Mouse (Mus musculus) heart, embryonic 11.5 days (tissue): ENCODE data around the gene Fancd2. TPM values are rescaled to one million over a fixed set of nuclear protein-coding genes. Genes with fewer than 3 reads are reported as not detected.

Experiments
- ATAC-seq: fragments of 200-750 bp; cut with Nextera tagmentation; replicated peaks from 2 replicates; pipeline ENCODE4 v1.8.0; 2017; ENCODE audit warnings: moderate library complexity; ENCODE audit not compliant: insufficient number of reproducible peaks, low FRiP score, low TSS enrichment
- H3K27ac ChIP-seq: fragments of 300-500 bp; sonication (generic); 2 replicates; pipeline ENCODE4 v1.5.1; 2014; ENCODE audit warnings: mild to moderate bottlenecking, low read depth, low read length
- H3K27me3 ChIP-seq: fragments of 300-500 bp; sonication (generic); 2 replicates; pipeline ENCODE4 v1.6.1; 2014; ENCODE audit warnings: mild to moderate bottlenecking, low read length, mixed read lengths; ENCODE audit not compliant: control insufficient read depth, insufficient read depth
- H3K36me3 ChIP-seq: fragments of 300-500 bp; sonication (generic); 2 replicates; pipeline ENCODE4 v1.6.1; 2014; ENCODE audit warnings: mild to moderate bottlenecking, low read length, moderate library complexity, mixed read lengths; ENCODE audit not compliant: control insufficient read depth, insufficient read depth
- H3K4me1 ChIP-seq: fragments of 300-500 bp; sonication (generic); 2 replicates; pipeline ENCODE4 v1.6.1; 2014; ENCODE audit warnings: low read length; ENCODE audit not compliant: control insufficient read depth, insufficient read depth
- H3K4me2 ChIP-seq: fragments of 300-500 bp; sonication (generic); 2 replicates; pipeline ENCODE4 v1.6.1; 2014; ENCODE audit warnings: mild to moderate bottlenecking, moderate library complexity
- H3K4me3 ChIP-seq: fragments of 300-500 bp; sonication (generic); 2 replicates; pipeline ENCODE4 v1.5.1; 2014; ENCODE audit warnings: low read depth, low read length
- H3K9ac ChIP-seq: fragments of 300-500 bp; sonication (generic); 2 replicates; pipeline ENCODE4 v1.6.1; 2014; ENCODE audit warnings: mild to moderate bottlenecking, low read depth, low read length, moderate library complexity
- H3K9me3 ChIP-seq: fragments of 300-500 bp; sonication (generic); replicated peaks from 2 replicates; pipeline ENCODE4 v1.6.1; 2016; ENCODE audit warnings: low read length; ENCODE audit not compliant: control insufficient read depth
- WGBS: fragments of 180-500 bp; shearing (Covaris S2); extraction: QIAGEN DNeasy Blood & Tissue Kit; methylation state at CpG from one replicate; pipeline ENCODE4 v1.1.7; 2014; ENCODE audit not compliant: insufficient replicate concordance; 5-methylcytosine and 5-hydroxymethylcytosine counted together
- polyA plus RNA-seq: library from polyadenylated mRNA; unstranded; fragments of >200 nt; fragmentation: Nextera tagmentation; extraction: Ambion mirVana; gene quantifications from 2 replicates; pipeline ENCODE4 v1.2.1, GENCODE M21; 2014

Fancd2 gene
- polyA plus RNA-seq, 1 experiment from 2014 or later = 12.6 TPM

DNA sequence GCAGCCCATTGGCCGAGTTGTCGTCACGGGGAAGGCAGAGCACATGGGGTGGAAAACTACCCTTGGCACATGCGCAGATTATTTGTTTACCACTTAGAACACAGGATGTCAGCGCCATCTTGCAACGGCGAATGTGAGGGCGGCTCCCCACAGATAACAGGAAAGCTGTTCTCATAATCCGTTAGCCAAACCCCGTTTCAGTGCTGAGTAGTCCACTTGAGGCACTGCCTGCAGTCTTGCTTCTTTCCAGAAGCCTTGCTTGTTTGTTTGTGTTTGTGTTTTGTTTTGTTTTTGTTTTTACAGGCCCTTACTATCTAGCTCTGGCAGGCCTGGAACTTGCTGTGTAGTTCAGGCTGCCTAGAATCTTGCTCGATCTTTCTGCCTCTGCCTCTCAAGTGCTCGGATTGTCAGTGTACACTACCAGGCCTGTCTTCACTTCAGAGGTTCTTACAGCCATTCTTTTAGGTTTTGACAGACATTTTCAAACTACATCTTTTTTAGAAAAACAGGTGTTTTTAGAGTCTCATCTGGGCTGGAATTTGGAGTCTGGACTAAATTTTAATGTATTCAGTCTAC lies 12.5 kb downstream of the Fancd2 start:
- Histone ChIP-seq H3K36me3 (peaks cover 8% of the 10 kb centered on the region; the same call in 1 of the 2 replicates), H3K4me1 (no peaks in the 10 kb centered on the region), H3K4me3 (no peak overlapping the region), H3K4me2 (no peak overlapping the region), H3K27ac (no peak overlapping the region), H3K27me3 (no peaks in the 10 kb centered on the region), H3K9me3 (no peaks in the 10 kb centered on the region), H3K9ac (no peak overlapping the region)
- no peak for ATAC-seq
- WGBS = 89% methylated on average over 8 of the region's 12 CpGs

DNA sequence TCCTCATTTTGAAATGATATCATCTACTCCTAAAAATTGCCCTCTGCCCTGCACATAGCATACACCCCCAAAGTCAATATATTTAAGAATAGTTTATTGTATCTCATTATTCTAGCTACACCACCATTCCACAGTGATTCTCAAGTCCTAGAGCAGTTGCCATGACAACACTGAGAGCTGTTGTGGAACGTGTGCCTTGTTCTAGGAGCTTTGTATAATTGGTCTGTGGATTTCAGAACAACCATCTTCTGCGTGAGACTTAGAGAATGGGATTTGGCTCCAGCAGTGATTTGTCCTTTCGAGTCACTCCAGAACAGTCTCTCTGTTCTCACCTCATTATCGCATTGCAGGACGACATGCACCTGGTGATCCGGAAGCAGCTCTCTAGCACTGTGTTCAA lies 28.3 kb downstream of the Fancd2 start:
- H3K9ac ChIP-seq = no peak overlapping the region
- 84% methylated on average over 6 of the region's 6 CpGs for WGBS
- no peak for ATAC-seq
- no peak overlapping the region for H3K27ac ChIP-seq
- no peaks in the 10 kb centered on the region for H3K36me3 ChIP-seq
- no peaks in the 10 kb centered on the region for H3K4me1 ChIP-seq
- H3K27me3 ChIP-seq = no peaks in the 10 kb centered on the region
- no peak overlapping the region for H3K4me3 ChIP-seq
- H3K4me2 ChIP-seq = no peak overlapping the region
- no peaks in the 10 kb centered on the region for H3K9me3 ChIP-seq

GRCm38 (mm10) chr6:113564557-113564956 lies 33.1 kb downstream of the Fancd2 start:
- Histone ChIP-seq H3K4me2 (no peak overlapping the region), H3K4me1 (no peaks in the 10 kb centered on the region), H3K4me3 (no peak overlapping the region), H3K9me3 (no peaks in the 10 kb centered on the region), H3K27ac (no peak overlapping the region), H3K9ac (no peak overlapping the region), H3K36me3 (peaks cover 5% of the 10 kb centered on the region), H3K27me3 (no peaks in the 10 kb centered on the region)
- WGBS = 85% methylated on average over 1 of the region's 1 CpGs
- no peak for ATAC-seq

DNA sequence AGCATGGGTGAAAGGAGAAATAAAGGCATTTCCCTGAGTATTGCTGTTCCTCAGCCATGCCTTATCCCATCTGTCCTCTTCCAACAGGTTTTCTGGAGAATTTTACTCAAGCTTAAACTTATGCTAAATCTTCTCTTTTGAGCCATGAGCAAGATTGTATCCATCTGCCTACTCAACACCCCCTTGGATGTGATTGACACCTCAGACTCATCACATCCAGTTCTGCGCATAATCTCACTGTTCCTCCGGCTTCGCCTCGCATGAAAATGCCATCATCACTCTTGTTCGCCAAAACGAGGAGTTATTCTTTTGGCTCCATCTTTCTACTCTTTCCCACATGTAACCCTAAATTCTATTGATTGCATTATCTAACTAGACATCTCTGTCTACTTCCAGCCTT lies 44.6 kb downstream of the Fancd2 start:
- Histone ChIP-seq H3K4me2 (no peak overlapping the region), H3K9me3 (no peaks in the 10 kb centered on the region), H3K27ac (no peak overlapping the region), H3K27me3 (no peaks in the 10 kb centered on the region), H3K4me1 (no peaks in the 10 kb centered on the region), H3K9ac (no peak overlapping the region), H3K36me3 (no peaks in the 10 kb centered on the region; the same call in none of the 2 replicates), H3K4me3 (no peak overlapping the region)
- 93% methylated on average over 6 of the region's 6 CpGs for WGBS
- ATAC-seq = no peak

- Histone ChIP-seq H3K27me3 (no peaks in the 10 kb centered on the region), H3K4me1 (no peaks in the 10 kb centered on the region), H3K4me2 (no peak overlapping the region), H3K36me3 (no peaks in the 10 kb centered on the region; the same call in none of the 2 replicates), H3K9ac (no peak overlapping the region), H3K9me3 (no peaks in the 10 kb centered on the region), H3K4me3 (no peak overlapping the region), H3K27ac (no peak overlapping the region)
- 87% methylated on average over 3 of the region's 3 CpGs for WGBS
- ATAC-seq = no peak
Observed at GRCm38 (mm10) chr6:113579306-113579705, 47.8 kb downstream of the Fancd2 start.

DNA sequence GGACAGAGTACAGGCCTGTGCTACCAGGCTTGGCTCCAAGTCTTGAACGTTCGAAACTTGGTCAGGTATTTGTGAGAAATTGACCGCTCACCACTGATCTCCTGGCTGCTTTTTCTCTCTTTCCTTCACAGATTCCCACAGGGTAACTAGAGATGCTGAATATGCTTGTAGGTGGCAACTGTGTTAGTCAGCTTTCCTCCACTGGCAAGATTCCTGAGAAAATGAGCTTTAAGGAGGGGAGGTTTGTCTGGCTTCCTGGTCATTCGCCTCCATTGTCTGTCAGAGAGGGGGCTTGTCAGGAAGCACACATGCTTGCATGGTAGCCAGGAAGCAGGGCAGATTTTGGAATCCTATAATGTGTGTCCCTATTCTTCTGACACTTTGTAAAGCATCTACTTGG lies 51.5 kb downstream of the Fancd2 start:
- Histone ChIP-seq H3K4me3 (no peak overlapping the region), H3K4me2 (no peak overlapping the region), H3K36me3 (no peaks in the 10 kb centered on the region), H3K27ac (no peak overlapping the region), H3K9me3 (no peaks in the 10 kb centered on the region), H3K4me1 (no peaks in the 10 kb centered on the region), H3K27me3 (no peaks in the 10 kb centered on the region), H3K9ac (no peak overlapping the region)
- no peak for ATAC-seq
- 96% methylated on average over 4 of the region's 4 CpGs for WGBS

DNA sequence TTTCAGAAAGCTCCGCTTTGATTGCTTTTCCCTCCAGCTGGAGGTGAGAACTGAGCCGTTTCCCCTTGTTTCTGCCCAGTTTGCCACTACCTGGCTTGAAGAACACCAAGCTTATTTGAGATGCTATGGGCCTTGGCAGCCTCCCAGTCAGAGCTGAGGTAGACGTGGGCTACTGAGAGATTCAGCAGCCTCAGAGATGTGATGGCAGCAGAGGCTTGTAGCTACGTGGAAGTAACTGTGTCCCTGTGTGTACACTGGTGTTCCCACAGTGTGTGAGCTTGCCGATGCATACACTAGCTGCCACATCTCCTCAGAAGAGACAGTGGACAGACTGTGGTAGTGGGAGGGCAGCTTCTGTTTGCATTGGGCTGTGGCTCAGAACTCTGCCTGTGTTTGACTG lies 53.6 kb downstream of the Fancd2 start:
- no peak overlapping the region for H3K4me2 ChIP-seq
- WGBS = 87% methylated on average over 5 of the region's 5 CpGs
- no peak for ATAC-seq

GRCm38 (mm10) chr6:113586466-113587183 lies 55.1 kb downstream of the Fancd2 start:
- H3K4me2 ChIP-seq = no peak overlapping the region
- no peak overlapping the region for H3K9ac ChIP-seq
- H3K36me3 ChIP-seq = no peaks in the 10 kb centered on the region
- H3K4me1 ChIP-seq = no peaks in the 10 kb centered on the region
- H3K27me3 ChIP-seq = no peaks in the 10 kb centered on the region
- H3K27ac ChIP-seq = no peak overlapping the region
- WGBS = 72% methylated on average over 5 of the region's 5 CpGs
- H3K4me3 ChIP-seq = no peak overlapping the region
- no peaks in the 10 kb centered on the region for H3K9me3 ChIP-seq
- no peak for ATAC-seq

More for the DNA sequence above, 53.6 kb downstream of the Fancd2 start:
- Histone ChIP-seq H3K27me3 (no peaks in the 10 kb centered on the region), H3K36me3 (no peaks in the 10 kb centered on the region), H3K4me3 (no peak overlapping the region), H3K9ac (no peak overlapping the region), H3K9me3 (no peaks in the 10 kb centered on the region), H3K4me1 (no peaks in the 10 kb centered on the region), H3K27ac (no peak overlapping the region)

DNA sequence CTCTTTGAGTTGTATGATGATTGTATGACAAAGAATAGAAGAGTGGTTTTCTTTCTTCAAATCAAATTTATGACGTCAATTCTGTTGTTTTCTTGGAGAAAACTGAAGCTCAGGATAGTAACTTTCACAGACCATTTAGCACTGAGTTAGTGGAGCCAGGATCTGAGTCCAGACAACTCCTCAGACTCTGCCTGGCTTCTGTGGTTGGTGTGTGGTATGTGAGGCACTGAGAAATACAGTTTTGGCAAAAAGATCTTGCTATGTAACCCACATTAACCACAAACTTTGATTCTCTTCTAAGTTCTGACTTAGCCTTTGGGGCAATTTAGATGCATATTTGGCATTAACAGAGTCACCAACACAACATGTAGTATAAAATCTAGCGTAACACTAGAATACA lies 61.2 kb downstream of the Fancd2 start:
- no peaks in the 10 kb centered on the region for H3K9me3 ChIP-seq
- H3K27me3 ChIP-seq = no peaks in the 10 kb centered on the region
- H3K4me1 ChIP-seq = no peaks in the 10 kb centered on the region
- no peak overlapping the region for H3K4me3 ChIP-seq
- no peak overlapping the region for H3K9ac ChIP-seq
- no peak overlapping the region for H3K27ac ChIP-seq
- no peak for ATAC-seq
- no peaks in the 10 kb centered on the region; the same call in 1 of the 2 replicates for H3K36me3 ChIP-seq
- H3K4me2 ChIP-seq = no peak overlapping the region
- WGBS = 87% methylated on average over 2 of the region's 2 CpGs
